Mouse (Mus musculus) Patski (cell line): ENCODE data around the gene Gfra1. TPM values are rescaled to one million over a fixed set of nuclear protein-coding genes. Genes with fewer than 3 reads are reported as not detected.
A peak's percentile ranks its signal among the peaks of the same experiment; 100 is the strongest.

Source experiments
- ATAC-seq: fragments of 100-300 bp; one replicate; pipeline ENCODE4 v1.8.0; 2021
- CTCF ChIA-PET: fragments of 350-600 bp; sonication (Branson Sonifier 250); formaldehyde crosslinking; loops from one replicate; lab custom pipeline; 2022; ENCODE audit warnings: inconsistent platforms; lab: Charles Lee
- POLR2A ChIA-PET: fragments of 350-600 bp; sonication (Branson Sonifier 250); formaldehyde crosslinking; loops from one replicate; lab custom pipeline; 2022; ENCODE audit warnings: antibody characterized with exemption, inconsistent platforms; lab: Charles Lee
- DNase-seq: peaks from one replicate; pipeline ENCODE4 v3.0.0-alpha.2; 2011; ENCODE audit warnings: low read depth, low spot score
- H3K27me3 ChIP-seq: fragments of 371-371 bp; one replicate; pipeline ENCODE4 v1.5.1; 2021
- CTCF ChIP-seq: fragments of 100-300 bp; IDR thresholded peaks from one replicate; pipeline ENCODE4 v1.5.1; 2021
- in situ Hi-C: fragments of 300-500 bp; cut with MboI; formaldehyde crosslinking; loops from 3 replicates; pipeline ENCODE4 v1.11.1; 2018; ENCODE audit warnings: low pct_unique_long_range_greater_than_20kb, mixed read lengths
- polyA plus RNA-seq: library from polyadenylated mRNA; unstranded; gene quantifications from one replicate; pipeline ENCODE4 v1.2.3, GENCODE M21; 2021

The Gfra1 gene
- polyA plus RNA-seq, 1 experiment from 2014 or later: 102 TPM

DNA sequence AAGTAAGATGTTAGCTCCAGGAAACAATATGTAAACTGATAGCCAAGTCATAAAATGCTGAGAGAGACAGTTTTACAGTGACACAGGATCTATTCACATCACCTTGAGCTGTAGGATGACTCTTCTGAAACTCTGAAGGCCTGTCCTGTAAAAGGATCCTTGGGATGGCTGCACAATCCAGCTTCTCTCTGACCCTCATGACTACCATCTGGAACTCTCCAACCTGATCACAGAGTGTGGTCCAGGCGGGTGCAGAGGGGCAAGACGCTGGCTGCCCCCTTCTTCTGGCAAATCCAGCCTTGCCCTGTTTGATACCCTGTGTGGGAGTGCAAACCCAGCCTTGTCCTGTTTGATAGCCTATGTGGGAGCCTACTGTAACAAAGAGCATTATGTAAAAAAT lies 28.4 kb downstream of the Gfra1 start:
- in situ Hi-C loops: no loop called here
- ChIA-PET POLR2A (no interaction called here), CTCF (no interaction called here)
- DNase-seq (no peak), ATAC-seq (no peak)
- no peak for TF ChIP-seq CTCF
- H3K27me3 ChIP-seq: no peaks in the 10 kb centered on the region

DNA sequence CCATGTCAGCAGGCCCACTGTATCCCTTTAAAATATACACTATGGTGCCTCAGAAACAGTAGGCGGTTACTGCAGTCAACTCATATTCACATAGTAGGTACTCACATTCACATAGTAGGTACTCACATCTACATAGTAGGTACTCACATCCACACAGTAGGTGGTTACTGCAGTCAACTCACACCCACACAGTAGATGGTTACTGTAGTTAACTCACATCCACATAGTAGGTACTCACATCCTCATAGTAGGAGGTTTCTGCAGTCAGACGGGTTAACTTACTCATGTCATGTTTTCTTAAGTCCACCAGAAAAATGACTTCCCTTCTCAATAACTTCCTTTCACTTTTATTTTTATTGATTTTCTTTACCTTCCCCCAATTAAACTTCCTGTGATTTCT lies 30.8 kb downstream of the Gfra1 start:
- TF ChIP-seq CTCF: no peak
- POLR2A ChIA-PET: no interaction called here
- H3K27me3 ChIP-seq: no peaks in the 10 kb centered on the region
- ATAC-seq: no peak
- in situ Hi-C loops: no loop called here
- DNase-seq: no peak
- CTCF ChIA-PET: interaction anchor here (1.5 kb wide), 1 partner anchor 11 kb away, joined by 6 read pairs; no protein-coding TSS in a partner anchor

DNA sequence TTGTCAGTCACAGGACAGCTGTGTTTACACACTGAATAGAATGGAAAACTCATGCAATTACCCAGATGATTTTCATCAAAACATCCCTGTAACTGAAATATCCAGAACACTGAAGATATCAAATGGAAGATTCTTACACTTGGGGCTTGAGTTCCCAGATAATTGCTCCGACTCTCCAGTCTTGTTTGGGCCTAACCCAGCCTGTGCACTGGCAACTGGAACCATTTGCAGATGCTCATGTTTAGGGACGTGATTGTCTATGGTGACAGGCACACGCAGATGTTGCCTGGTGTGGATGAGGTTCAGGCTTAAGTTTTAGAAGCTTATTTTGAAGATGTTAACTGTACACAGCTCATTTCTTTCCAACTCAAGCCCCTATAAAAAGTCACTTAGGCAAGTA lies 31.5 kb downstream of the Gfra1 start:
- no peak for DNase-seq
- in situ Hi-C loops: no loop called here
- POLR2A ChIA-PET: no interaction called here

DNA sequence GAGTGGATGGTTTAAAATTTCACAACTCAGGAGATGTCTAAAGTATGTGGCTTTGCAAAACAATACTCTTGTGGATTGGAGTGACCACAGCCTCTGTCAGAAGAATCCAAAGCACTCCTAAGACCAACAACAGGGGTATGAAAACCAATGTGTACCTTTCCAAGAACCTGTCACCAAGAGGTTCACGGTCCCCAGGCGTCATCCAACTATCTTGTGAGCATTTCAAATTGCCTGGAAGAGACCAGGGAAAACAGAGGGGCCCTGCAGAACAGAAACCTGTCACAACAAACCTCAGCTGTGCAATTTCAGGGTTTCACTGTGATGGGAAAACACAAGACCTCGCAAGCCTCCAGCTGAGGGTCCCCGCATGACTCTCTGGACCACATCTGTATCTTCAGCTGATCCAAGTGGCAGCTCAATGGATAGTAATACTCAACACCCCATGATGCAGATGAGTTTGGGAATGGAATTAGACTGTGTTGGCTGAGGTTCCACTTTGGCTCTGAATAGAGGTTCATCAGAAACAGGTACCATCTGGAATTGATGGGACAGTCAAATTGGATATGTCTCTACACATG lies 32.7 kb downstream of the Gfra1 start:
- in situ Hi-C loops: no loop called here
- ATAC-seq (no peak), DNase-seq (no peak)
- no peak for TF ChIP-seq CTCF
- no peaks in the 10 kb centered on the region for H3K27me3 ChIP-seq
- POLR2A ChIA-PET: interaction anchor here (0.5 kb wide), 1 partner anchor 20 kb away, joined by 4 read pairs; no protein-coding TSS in a partner anchor
- CTCF ChIA-PET: interaction anchor here (1.1 to 1.2 kb wide), 2 partner anchors 10 to 13 kb away, joined by 3 to 4 read pairs; no protein-coding TSS in a partner anchor

More for the DNA sequence above, 31.5 kb downstream of the Gfra1 start:
- no peak for TF ChIP-seq CTCF
- H3K27me3 ChIP-seq: no peaks in the 10 kb centered on the region
- ATAC-seq: no peak
- CTCF ChIA-PET: interaction anchor here (1.5 kb wide), 1 partner anchor 12 kb away, joined by 6 read pairs; no protein-coding TSS in a partner anchor

DNA sequence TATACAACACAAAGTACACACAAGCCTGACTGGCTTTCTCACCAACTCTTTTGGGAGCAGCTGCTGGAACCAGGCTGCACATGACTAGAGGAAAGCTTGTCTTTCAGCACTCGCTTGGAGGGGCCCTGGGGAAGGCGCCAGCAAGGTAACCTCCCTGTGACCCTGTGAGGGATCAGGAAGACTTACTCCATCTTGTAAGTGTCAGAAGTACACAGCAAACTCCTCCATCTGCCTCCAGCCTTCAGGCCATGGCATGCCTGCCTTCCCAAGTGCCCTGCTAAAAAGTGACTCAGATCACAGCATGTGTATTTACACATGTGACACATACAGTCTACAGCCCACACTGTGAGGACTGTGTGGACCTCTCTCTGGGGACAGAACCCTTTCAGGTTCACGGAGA lies 36.0 kb downstream of the Gfra1 start:
- ChIA-PET POLR2A (no interaction called here), CTCF (no interaction called here)
- no peak for DNase-seq
- in situ Hi-C loops: no loop called here
- no peaks in the 10 kb centered on the region for H3K27me3 ChIP-seq
- no peak for TF ChIP-seq CTCF
- ATAC-seq: no peak

DNA sequence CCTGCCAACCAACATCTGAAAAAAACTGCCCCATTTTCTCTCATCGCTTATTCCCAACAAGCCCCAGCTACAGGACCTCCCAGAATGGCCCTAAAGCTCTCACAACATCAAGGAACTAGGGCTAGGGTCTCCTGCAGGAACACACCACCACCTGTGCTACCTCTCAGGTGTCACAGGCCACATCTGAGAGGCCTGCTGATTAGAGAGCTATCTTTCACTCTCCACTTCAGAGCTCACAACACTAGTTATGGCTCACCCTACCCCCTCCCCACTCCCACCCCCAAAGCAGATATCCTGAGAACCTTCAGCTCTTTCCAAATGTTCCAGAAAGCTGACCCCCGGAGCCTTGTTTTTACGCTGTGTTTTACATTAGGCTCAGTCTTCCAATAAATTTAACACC lies 36.4 kb downstream of the Gfra1 start:
- CTCF ChIA-PET: no interaction called here

DNA sequence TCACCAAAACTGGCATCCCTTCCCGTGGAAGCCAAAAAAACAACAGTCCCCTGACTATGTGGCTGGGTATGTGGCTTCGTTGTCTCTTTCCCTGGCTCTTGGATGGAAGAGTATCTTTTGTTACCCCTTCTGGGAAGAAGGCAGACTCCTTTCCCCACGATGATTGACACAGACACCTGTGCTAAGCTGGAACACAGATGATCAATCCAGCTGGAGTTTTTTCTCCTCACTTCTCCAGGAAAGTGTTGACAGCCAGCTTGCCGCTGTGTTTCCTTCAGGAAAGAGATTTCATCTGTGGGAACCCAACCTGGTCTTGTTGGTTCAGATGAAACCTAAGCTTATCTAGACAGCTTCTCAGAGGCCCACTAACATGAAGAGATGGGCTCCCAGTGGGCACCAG lies 40.5 kb downstream of the Gfra1 start:
- in situ Hi-C loops: no loop called here
- ATAC-seq (no peak), DNase-seq (no peak)
- ChIA-PET CTCF (interaction anchor here (1.1 kb wide), 1 partner anchor 40 kb away, joined by 3 read pairs; no protein-coding TSS in a partner anchor), POLR2A (interaction anchor here (0.9 kb wide), 1 partner anchor 37 kb away, joined by 4 read pairs; no protein-coding TSS in a partner anchor)
- TF ChIP-seq CTCF: no peak
- no peaks in the 10 kb centered on the region for H3K27me3 ChIP-seq

More for the DNA sequence above, 36.4 kb downstream of the Gfra1 start:
- in situ Hi-C loops: no loop called here
- DNase-seq (no peak), ATAC-seq (no peak)
- no peaks in the 10 kb centered on the region for H3K27me3 ChIP-seq
- POLR2A ChIA-PET: interaction anchor here (1.0 kb wide), 1 partner anchor 17 kb away, joined by 3 read pairs; no protein-coding TSS in a partner anchor
- TF ChIP-seq CTCF: no peak

- CTCF ChIA-PET: no interaction called here
- in situ Hi-C loops: no loop called here
- POLR2A ChIA-PET: interaction anchor here (0.9 kb wide), 1 partner anchor 37 kb away, joined by 4 read pairs; no protein-coding TSS in a partner anchor
- no peak for ATAC-seq
- TF ChIP-seq CTCF: no peak
- no peaks in the 10 kb centered on the region for H3K27me3 ChIP-seq
- no peak for DNase-seq
Measured at GRCm38 (mm10) chr19:58414733-58415132, 41.0 kb downstream of the Gfra1 start.

GRCm38 (mm10) chr19:58413290-58413689 lies 42.4 kb downstream of the Gfra1 start:
- DNase-seq (peak; percentile 37), ATAC-seq (no peak)
- H3K27me3 ChIP-seq: no peaks in the 10 kb centered on the region
- ChIA-PET CTCF (interaction anchor here (1.5 kb wide), 1 partner anchor 45 kb away, joined by 3 read pairs; no protein-coding TSS in a partner anchor), POLR2A (no interaction called here)
- in situ Hi-C loops: no loop called here
- no peak for TF ChIP-seq CTCF

GRCm38 (mm10) chr19:58412811-58413210 lies 42.9 kb downstream of the Gfra1 start:
- no peak for DNase-seq
- in situ Hi-C loops: no loop called here
- CTCF ChIA-PET: interaction anchor here (1.5 kb wide), 1 partner anchor 46 kb away, joined by 3 read pairs; no protein-coding TSS in a partner anchor
- H3K27me3 ChIP-seq: no peaks in the 10 kb centered on the region
- TF ChIP-seq CTCF: no peak
- ATAC-seq: no peak
- POLR2A ChIA-PET: no interaction called here

DNA sequence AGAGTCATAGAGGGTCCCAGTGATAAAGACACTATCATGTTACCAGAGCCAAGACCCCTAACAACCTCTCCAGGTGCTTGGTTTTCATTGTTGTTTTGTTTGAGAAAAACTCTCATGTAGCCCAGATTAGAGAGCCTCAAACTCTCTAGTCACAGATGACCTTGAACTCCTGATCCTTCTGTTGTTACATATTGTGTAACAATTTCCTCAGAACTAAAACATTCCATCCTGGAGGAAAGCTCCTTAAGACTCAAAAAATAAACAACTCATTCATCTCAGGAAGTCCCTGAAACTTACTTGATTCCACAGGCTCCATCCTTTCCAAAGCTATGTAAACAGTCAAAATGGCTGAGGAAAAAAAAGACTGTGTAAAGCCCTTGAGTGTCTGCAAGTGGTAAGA lies 49.0 kb downstream of the Gfra1 start:
- ChIA-PET CTCF (no interaction called here), POLR2A (no interaction called here)
- H3K27me3 ChIP-seq: no peaks in the 10 kb centered on the region
- TF ChIP-seq CTCF: no peak
- ATAC-seq (no peak), DNase-seq (no peak)
- in situ Hi-C loops: no loop called here
